8 mouse cellular contexts compared by ENCODE assay signal in genomic region chr5:108668387-108668932, GRCm38 (mm10). TPM values are rescaled to one million over a fixed set of nuclear protein-coding genes. Genes with fewer than 3 reads are reported as not detected.
DNase-seq lines count a peak whose midpoint lies in the region; ATAC-seq and TF ChIP-seq lines count a peak whose summit lies in the region.

No protein-coding gene starts in this region.

- DNase-seq in layer of hippocampus, adult 2 months (ENCODE audit: low spot score in 2 of 2), result no peak
- DNase-seq in layer of hippocampus, postnatal 10 days (ENCODE audit: low spot score in 2 of 2), result no peak
- DNase-seq in ovary, postnatal 10 days (ENCODE audit: low spot score), result no peak
- no peak for DNase-seq in natural killer cell, adult 2 months (ENCODE audit: low spot score in 2 of 2)
- DNase-seq in right cerebral cortex, postnatal 36 days (ENCODE audit: low spot score in 2 of 2), result no peak

- H3K9me3 ChIP-seq in intestine, embryonic 15.5 days, result no peaks in the 10 kb centered on the region

- peak overlapping the region; percentile 18 for H3ac ChIP-seq in myocyte (ENCODE audit: control insufficient read depth, insufficient read length)

- peaks cover 2% of the 10 kb centered on the region; the same call in 1 of the 2 replicates for H3K36me3 ChIP-seq in intestine, embryonic 15.5 days
- no peaks in the 10 kb centered on the region for H3K36me3 ChIP-seq in myocyte (ENCODE audit: control insufficient read depth, insufficient read depth)

- H3K4me2 ChIP-seq in intestine, embryonic 15.5 days (replicated peaks), result peak overlapping the region; percentile 86
- peak overlapping the region; percentile 93 for H3K4me2 ChIP-seq in myocyte (ENCODE audit: low read depth)

- WGBS in intestine, embryonic 15.5 days, result 13% methylated on average over 3 of the region's 3 CpGs

- H3K4me1 ChIP-seq in cortical plate, adult 2 months (ENCODE audit: control insufficient read depth, insufficient read depth, low read length), result peaks cover 2% of the 10 kb centered on the region
- H3K4me1 ChIP-seq in intestine, embryonic 15.5 days (replicated peaks), result peaks cover 10% of the 10 kb centered on the region

- H3K9ac ChIP-seq in intestine, embryonic 15.5 days, result peak overlapping the region; percentile 78

- peak overlapping the region; percentile 74 for H3K4me3 ChIP-seq in layer of hippocampus, adult 2 months
- H3K4me3 ChIP-seq in cortical plate, adult 2 months (ENCODE audit: insufficient read depth, low read length), result peak overlapping the region; percentile 81
- H3K4me3 ChIP-seq in intestine, embryonic 15.5 days (replicated peaks), result peak overlapping the region; percentile 56
- peak overlapping the region; percentile 39 for H3K4me3 ChIP-seq in myocyte

- TF ChIP-seq CTCF in layer of hippocampus, adult 2 months (conservative IDR thresholded peaks at IDR 0.05), result no peak
- no peak for TF ChIP-seq CTCF in cortical plate, adult 2 months (IDR thresholded peaks at IDR 0.05; ENCODE audit: extremely low read depth, insufficient read depth, low read length)

- no peaks in the 10 kb centered on the region for H3K79me2 ChIP-seq in myocyte (ENCODE audit: control insufficient read depth, insufficient read depth)

- no peak for ATAC-seq in intestine, embryonic 15.5 days

- H3K27ac ChIP-seq in layer of hippocampus, adult 2 months, result peak overlapping the region; percentile 99
- H3K27ac ChIP-seq in cortical plate, adult 2 months (ENCODE audit: insufficient read depth, low read length), result peak overlapping the region; percentile 98
- peak overlapping the region; percentile 83; the same call in 1 of the 2 replicates for H3K27ac ChIP-seq in intestine, embryonic 15.5 days

- H3K27me3 ChIP-seq in intestine, embryonic 15.5 days (replicated peaks), result no peaks in the 10 kb centered on the region
- no peaks in the 10 kb centered on the region for H3K27me3 ChIP-seq in myocyte (ENCODE audit: control insufficient read depth, insufficient read depth, insufficient read length)

- no peak for TF ChIP-seq POLR2A in cortical plate, adult 2 months (IDR thresholded peaks at IDR 0.05; ENCODE audit: extremely low read depth, insufficient read depth, low read length)
- TF ChIP-seq POLR2A in myocyte (IDR thresholded peaks at IDR 0.05; ENCODE audit: insufficient read length, low read depth), result no peak

TF ChIP-seq in myocyte, 11 proteins besides CTCF, POLR2A, EP300 and RAD21:
- TF ChIP-seq MYOD1 (IDR thresholded peaks at IDR 0.05; ENCODE audit: control insufficient read depth in 1 of 3, insufficient read length in 2 of 3, low read depth in 2 of 3), result no peak
- TF ChIP-seq REST (IDR thresholded peaks at IDR 0.05; ENCODE audit: insufficient read depth, insufficient read length), result no peak

RNA-seq across cellular contexts. Expression of gene Dgkq, which starts 1.0 kb away (rescaled TPM):
- 10 to 100 TPM; 50.2 to 51.5 TPM for total RNA-seq in layer of hippocampus, adult 2 months (2021)
- 10 to 100 TPM; 56.4 to 61.2 TPM for total RNA-seq in layer of hippocampus, postnatal 10 days (2021)
- 54.6 and 58.7 TPM in 2 replicates for polyA plus RNA-seq in cortical plate, adult 2 months (2012; rRNA removed)
- polyA plus RNA-seq in intestine, embryonic 15.5 days (2015; fragmentation: Nextera tagmentation; extraction: Ambion mirVana), result 11.1 and 11.2 TPM in 2 replicates
- 4.3 TPM for polyA plus RNA-seq in myocyte (2012; fragmentation: generic; extraction: Trizol)

RNA-seq across cellular contexts. Expression of gene Slc26a1, which starts 6.9 kb away (rescaled TPM):
- 1 to 10 TPM; 1.2 TPM for total RNA-seq in layer of hippocampus, adult 2 months (2021)
- 1 to 10 TPM; 2.6 to 3.2 TPM for total RNA-seq in layer of hippocampus, postnatal 10 days (2021)
- 1.2 and 1.4 TPM in 2 replicates for polyA plus RNA-seq in cortical plate, adult 2 months (2012; rRNA removed)
- 3.6 and 4.9 TPM in 2 replicates for polyA plus RNA-seq in intestine, embryonic 15.5 days (2015; fragmentation: Nextera tagmentation; extraction: Ambion mirVana)
- polyA plus RNA-seq in myocyte (2012; fragmentation: generic; extraction: Trizol), result 0.13 TPM

RNA-seq across cellular contexts. Expression of gene Idua, which starts 8.3 kb away (rescaled TPM):
- 10 to 100 TPM; 16.8 to 17.1 TPM for total RNA-seq in layer of hippocampus, adult 2 months (2021)
- total RNA-seq in layer of hippocampus, postnatal 10 days (2021), result 1 to 10 TPM; 8.6 to 9.4 TPM
- polyA plus RNA-seq in cortical plate, adult 2 months (2012; rRNA removed), result 24.0 and 29.1 TPM in 2 replicates
- polyA plus RNA-seq in intestine, embryonic 15.5 days (2015; fragmentation: Nextera tagmentation; extraction: Ambion mirVana), result 12.0 and 12.8 TPM in 2 replicates
- polyA plus RNA-seq in myocyte (2012; fragmentation: generic; extraction: Trizol), result 4.3 TPM

RNA-seq across cellular contexts. Expression of gene Fgfrl1, which starts 23.7 kb away (rescaled TPM):
- 10 to 100 TPM; 21.3 to 22.4 TPM for total RNA-seq in layer of hippocampus, adult 2 months (2021)
- 10 to 100 TPM; 18.5 to 22.5 TPM for total RNA-seq in layer of hippocampus, postnatal 10 days (2021)
- polyA plus RNA-seq in cortical plate, adult 2 months (2012; rRNA removed), result 35.3 and 35.7 TPM in 2 replicates
- polyA plus RNA-seq in intestine, embryonic 15.5 days (2015; fragmentation: Nextera tagmentation; extraction: Ambion mirVana), result 21.8 and 26.3 TPM in 2 replicates
- polyA plus RNA-seq in myocyte (2012; fragmentation: generic; extraction: Trizol), result 93.3 TPM

RNA-seq across cellular contexts. Expression of gene Tmem175, which starts 38.9 kb away (rescaled TPM):
- 10 to 100 TPM; 40.7 to 43.5 TPM for total RNA-seq in layer of hippocampus, adult 2 months (2021)
- total RNA-seq in layer of hippocampus, postnatal 10 days (2021), result 10 to 100 TPM; 35.8 to 36.6 TPM
- polyA plus RNA-seq in cortical plate, adult 2 months (2012; rRNA removed), result 62.8 and 67.4 TPM in 2 replicates
- polyA plus RNA-seq in intestine, embryonic 15.5 days (2015; fragmentation: Nextera tagmentation; extraction: Ambion mirVana), result 23.4 and 27.1 TPM in 2 replicates
- polyA plus RNA-seq in myocyte (2012; fragmentation: generic; extraction: Trizol), result 15.1 TPM
